Mouse (Mus musculus): ENCODE results near the gene Pik3r2. TPM values are rescaled to one million over a fixed set of nuclear protein-coding genes. Genes with fewer than 3 reads are reported as not detected.

Pik3r2 gene
- polyA plus RNA-seq, 1 experiment: 20.1 TPM

DNA sequence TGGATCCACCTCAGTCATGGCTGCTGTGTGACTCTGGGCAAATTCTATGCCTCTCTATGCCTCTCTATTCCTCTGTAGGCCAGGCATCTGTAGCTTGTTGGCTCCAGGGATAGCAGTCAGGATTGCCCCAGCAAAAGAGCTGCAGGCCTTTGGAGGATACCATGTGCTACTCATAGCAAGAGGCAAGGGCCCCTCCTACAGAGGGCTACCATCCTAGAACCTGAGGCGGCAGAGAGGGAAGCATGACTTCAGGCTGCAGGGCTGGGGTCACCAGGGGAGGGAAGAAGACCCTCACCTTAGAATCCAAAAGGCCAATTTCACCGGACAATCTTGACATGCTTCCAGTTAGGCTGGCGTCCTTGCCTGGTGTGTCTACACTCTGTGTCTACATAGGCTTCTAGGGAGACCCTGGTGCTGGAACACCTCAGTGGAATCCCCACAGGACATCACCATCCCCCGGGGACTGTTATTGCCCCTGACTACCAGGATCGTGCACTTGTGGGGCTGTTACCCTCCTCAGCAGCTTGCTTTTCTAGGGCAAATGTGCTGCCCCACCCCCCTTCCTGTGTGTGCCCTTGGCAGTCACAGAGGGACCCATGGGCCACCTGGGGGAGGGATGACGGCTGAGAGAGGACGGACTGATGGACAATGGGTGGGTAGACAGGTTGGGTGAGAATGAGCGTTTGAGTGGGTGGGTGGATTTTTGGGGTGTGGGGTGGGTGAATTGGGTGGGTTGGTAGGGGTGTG, 32.6 kb upstream of the Pik3r2 start:
- TF ChIP-seq EP300 (IDR thresholded peaks at IDR 0.05; ENCODE audit: insufficient read depth, low read depth, low read length): no peak
- no peak for TF ChIP-seq CTCF (IDR thresholded peaks at IDR 0.05; ENCODE audit: low read depth, low read length)
- no peak for TF ChIP-seq POLR2A (IDR thresholded peaks at IDR 0.05; ENCODE audit: insufficient read depth, low read length)
- Histone ChIP-seq H3K9me3 (replicated peaks; ENCODE audit: control insufficient read depth, insufficient read depth, low read length, poor library complexity, severe bottlenecking) (no peaks in the 10 kb centered on the region), H3K27ac (ENCODE audit: insufficient read depth, low read length) (no peak overlapping the region), H3K4me3 (ENCODE audit: low read depth, low read length) (no peak overlapping the region), H3K27me3 (ENCODE audit: control insufficient read depth, insufficient read depth, low read length, poor library complexity, severe bottlenecking) (no peaks in the 10 kb centered on the region), H3K9ac (ENCODE audit: low read depth, poor library complexity, severe bottlenecking) (no peak overlapping the region), H3K4me1 (ENCODE audit: control insufficient read depth, insufficient read depth, low read length) (peaks cover 7% of the 10 kb centered on the region), H3K36me3 (ENCODE audit: control insufficient read depth, insufficient read depth, low read length, poor library complexity, severe bottlenecking) (no peaks in the 10 kb centered on the region)

- H3K4me1 ChIP-seq (ENCODE audit: control insufficient read depth, insufficient read depth, low read length): peaks cover 7% of the 10 kb centered on the region
- H3K36me3 ChIP-seq (ENCODE audit: control insufficient read depth, insufficient read depth, low read length, poor library complexity, severe bottlenecking): no peaks in the 10 kb centered on the region
- H3K4me3 ChIP-seq (ENCODE audit: low read depth, low read length): no peak within 1 kb of the TSS
- no peak within 1 kb of the TSS for H3K9ac ChIP-seq (ENCODE audit: low read depth, poor library complexity, severe bottlenecking)
- TF ChIP-seq POLR2A (IDR thresholded peaks at IDR 0.05; ENCODE audit: insufficient read depth, low read length) (no peak), CTCF (IDR thresholded peaks at IDR 0.05; ENCODE audit: low read depth, low read length) (no peak), EP300 (IDR thresholded peaks at IDR 0.05; ENCODE audit: insufficient read depth, low read depth, low read length) (no peak)
- H3K27ac ChIP-seq (ENCODE audit: insufficient read depth, low read length): no peak within 1 kb of the TSS
- H3K27me3 ChIP-seq (ENCODE audit: control insufficient read depth, insufficient read depth, low read length, poor library complexity, severe bottlenecking): no peaks in the 10 kb centered on the region
- no peaks in the 10 kb centered on the region for H3K9me3 ChIP-seq (replicated peaks; ENCODE audit: control insufficient read depth, insufficient read depth, low read length, poor library complexity, severe bottlenecking)
Observed at GRCm38 (mm10) chr8:70808239-70808638, 31.7 kb upstream of the Pik3r2 start, which contains the start of gene Il12rb1. Gene Il12rb1, plus strand, starts transcription at chr8:70808449.

DNA sequence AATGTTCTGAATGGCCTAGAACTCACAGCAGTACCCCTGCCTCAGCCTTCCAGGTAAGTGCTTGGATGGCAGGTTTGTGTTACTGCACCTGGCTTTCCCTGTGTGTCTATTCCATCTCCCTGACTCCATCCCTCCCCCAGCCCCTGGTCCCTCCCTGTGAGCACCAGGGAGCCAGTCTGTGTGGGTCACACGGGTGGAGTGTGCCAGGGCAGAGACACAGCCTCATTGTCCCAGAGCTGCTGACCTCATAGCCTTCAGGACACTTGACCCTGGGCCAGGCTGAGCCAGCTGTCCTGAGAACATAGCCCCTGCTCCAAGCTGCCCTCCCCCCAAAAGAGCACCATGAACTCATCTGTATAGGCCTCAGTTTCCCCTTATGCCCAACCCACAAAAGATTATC, 30.8 kb upstream of the Pik3r2 start:
- H3K36me3 ChIP-seq (ENCODE audit: control insufficient read depth, insufficient read depth, low read length, poor library complexity, severe bottlenecking): no peaks in the 10 kb centered on the region
- no peak overlapping the region for H3K9ac ChIP-seq (ENCODE audit: low read depth, poor library complexity, severe bottlenecking)
- no peaks in the 10 kb centered on the region for H3K27me3 ChIP-seq (ENCODE audit: control insufficient read depth, insufficient read depth, low read length, poor library complexity, severe bottlenecking)
- peaks cover 9% of the 10 kb centered on the region for H3K4me1 ChIP-seq (ENCODE audit: control insufficient read depth, insufficient read depth, low read length)
- TF ChIP-seq EP300 (IDR thresholded peaks at IDR 0.05; ENCODE audit: insufficient read depth, low read depth, low read length) (no peak), CTCF (IDR thresholded peaks at IDR 0.05; ENCODE audit: low read depth, low read length) (no peak)
- no peaks in the 10 kb centered on the region for H3K9me3 ChIP-seq (replicated peaks; ENCODE audit: control insufficient read depth, insufficient read depth, low read length, poor library complexity, severe bottlenecking)
- H3K4me3 ChIP-seq (ENCODE audit: low read depth, low read length): no peak overlapping the region
- H3K27ac ChIP-seq (ENCODE audit: insufficient read depth, low read length): no peak overlapping the region

DNA sequence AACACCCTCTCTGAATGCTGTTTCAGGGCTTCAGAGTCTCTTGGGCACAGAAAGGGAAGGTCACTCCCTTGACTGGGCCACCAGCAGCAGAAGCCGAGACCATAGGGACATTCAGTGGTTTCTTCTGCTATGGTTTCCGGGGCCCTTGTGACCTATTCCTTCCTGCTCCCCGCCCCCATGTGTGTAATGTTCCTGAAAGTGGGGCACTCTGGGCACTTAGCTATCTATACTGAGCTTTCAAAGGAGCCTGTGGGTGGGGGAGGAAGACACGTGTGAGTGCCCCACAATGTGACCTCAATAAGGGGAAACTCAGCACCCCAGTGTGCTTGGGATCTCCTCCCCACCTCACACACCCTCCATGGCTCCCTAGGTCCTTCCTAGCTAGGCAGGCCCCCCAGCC, 30.0 kb upstream of the Pik3r2 start:
- Histone ChIP-seq H3K27ac (ENCODE audit: insufficient read depth, low read length) (no peak overlapping the region), H3K4me3 (ENCODE audit: low read depth, low read length) (no peak overlapping the region), H3K36me3 (ENCODE audit: control insufficient read depth, insufficient read depth, low read length, poor library complexity, severe bottlenecking) (no peaks in the 10 kb centered on the region), H3K9ac (ENCODE audit: low read depth, poor library complexity, severe bottlenecking) (no peak overlapping the region), H3K27me3 (ENCODE audit: control insufficient read depth, insufficient read depth, low read length, poor library complexity, severe bottlenecking) (no peaks in the 10 kb centered on the region), H3K4me1 (ENCODE audit: control insufficient read depth, insufficient read depth, low read length) (peaks cover 11% of the 10 kb centered on the region), H3K9me3 (replicated peaks; ENCODE audit: control insufficient read depth, insufficient read depth, low read length, poor library complexity, severe bottlenecking) (no peaks in the 10 kb centered on the region)
- TF ChIP-seq EP300 (IDR thresholded peaks at IDR 0.05; ENCODE audit: insufficient read depth, low read depth, low read length) (no peak), CTCF (IDR thresholded peaks at IDR 0.05; ENCODE audit: low read depth, low read length) (no peak), POLR2A (IDR thresholded peaks at IDR 0.05; ENCODE audit: insufficient read depth, low read length) (no peak)

DNA sequence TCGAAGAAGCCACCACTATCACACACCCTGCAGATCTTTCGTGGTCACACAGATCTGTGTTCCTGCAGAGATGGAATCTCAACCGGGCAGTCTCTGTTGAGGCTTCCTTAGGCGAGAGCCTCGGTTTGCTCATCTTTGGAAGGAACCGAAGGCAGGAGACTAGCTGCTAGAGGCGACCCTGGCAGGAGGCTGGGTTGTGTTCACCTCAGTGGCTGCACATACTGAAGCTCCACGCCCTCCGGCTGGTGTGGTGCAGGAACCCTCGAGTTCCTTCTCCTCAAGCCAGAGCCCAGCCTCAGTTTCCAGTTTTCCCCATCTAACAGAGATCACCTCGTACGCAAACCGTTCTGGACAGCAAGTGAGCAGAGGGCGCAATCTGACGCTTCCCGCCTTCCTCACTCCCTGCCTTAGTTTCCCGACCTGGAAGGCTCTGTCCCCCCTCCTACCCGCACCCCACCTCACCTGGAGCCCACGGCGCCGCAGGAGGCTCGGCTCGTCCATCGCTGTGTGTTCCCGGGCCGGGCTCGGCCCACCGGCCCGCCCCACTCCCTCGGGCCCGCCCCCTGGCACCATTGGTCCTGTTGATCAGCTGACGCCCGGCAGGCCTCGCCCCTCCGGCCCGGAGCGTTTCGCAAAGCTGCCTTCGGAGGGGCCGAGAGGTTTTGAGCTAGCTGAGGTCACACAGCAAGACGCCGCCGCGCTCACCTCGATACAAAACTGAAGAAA, 28.1 kb upstream of the Pik3r2 start, which contains the start of gene Mast3:
TSS of gene Mast3 (minus strand) at position 574 of the 726 bp plus-strand sequence.
- Histone ChIP-seq H3K27me3 (ENCODE audit: control insufficient read depth, insufficient read depth, low read length, poor library complexity, severe bottlenecking) (no peaks in the 10 kb centered on the region), H3K9me3 (replicated peaks; ENCODE audit: control insufficient read depth, insufficient read depth, low read length, poor library complexity, severe bottlenecking) (no peaks in the 10 kb centered on the region), H3K4me3 (ENCODE audit: low read depth, low read length) (peak within 1 kb of the TSS; percentile 89), H3K9ac (ENCODE audit: low read depth, poor library complexity, severe bottlenecking) (peak within 1 kb of the TSS; percentile 20), H3K27ac (ENCODE audit: insufficient read depth, low read length) (no peak within 1 kb of the TSS), H3K36me3 (ENCODE audit: control insufficient read depth, insufficient read depth, low read length, poor library complexity, severe bottlenecking) (no peaks in the 10 kb centered on the region), H3K4me1 (ENCODE audit: control insufficient read depth, insufficient read depth, low read length) (peaks cover 4% of the 10 kb centered on the region)
- no peak for TF ChIP-seq EP300 (IDR thresholded peaks at IDR 0.05; ENCODE audit: insufficient read depth, low read depth, low read length)
- TF ChIP-seq POLR2A (IDR thresholded peaks at IDR 0.05; ENCODE audit: insufficient read depth, low read length): peak; percentile 53

Data from ES-Bruce4 (cell line).